Mouse (Mus musculus): Measurements from ENCODE around the gene Prpf19. TPM values are rescaled to one million over a fixed set of nuclear protein-coding genes. Genes with fewer than 3 reads are reported as not detected.

The Prpf19 gene
- total and polyA plus RNA-seq, 2 experiments: 95.5 to 184 TPM

- Histone ChIP-seq H3K27ac (replicated peaks; ENCODE audit: insufficient read depth, low read depth, low read length) (peak overlapping the region; percentile 20), H3K4me3 (ENCODE audit: insufficient read depth, low read depth, low read length) (peak overlapping the region; percentile 7; the same call in 1 of the 2 replicates), H3K4me1 (ENCODE audit: control insufficient read depth, insufficient read depth, low read length) (peaks cover 8% of the 10 kb centered on the region), H3K9ac (ENCODE audit: low read depth, low read length) (peak overlapping the region; percentile 17; the same call in 1 of the 2 replicates), H3K27me3 (ENCODE audit: control insufficient read depth, insufficient read depth, low read length) (no peaks in the 10 kb centered on the region), H3K36me3 (ENCODE audit: control insufficient read depth, insufficient read depth, low read length) (peaks cover 32% of the 10 kb centered on the region), H3K79me2 (ENCODE audit: control insufficient read depth, insufficient read depth, low read length) (peaks cover 4% of the 10 kb centered on the region; the same call in 1 of the 2 replicates)
- peak; percentile 71 for DNase-seq (ENCODE audit: extremely low read depth, low read depth, low spot score)
- WGBS: 12% methylated on average over 7 of the region's 7 CpGs
- TF ChIP-seq POLR2A (IDR thresholded peaks at IDR 0.05; ENCODE audit: extremely low read depth, insufficient read depth, low read length) (no peak), CTCF (IDR thresholded peaks at IDR 0.05; ENCODE audit: low read depth, low read length) (no peak)
Observed at GRCm38 (mm10) chr19:10896849-10897248, 1.8 kb downstream of the Prpf19 start.

- Histone ChIP-seq H3K36me3 (ENCODE audit: control insufficient read depth, insufficient read depth, low read length) (peaks cover 39% of the 10 kb centered on the region), H3K4me3 (ENCODE audit: insufficient read depth, low read depth, low read length) (no peak overlapping the region), H3K27me3 (ENCODE audit: control insufficient read depth, insufficient read depth, low read length) (no peaks in the 10 kb centered on the region), H3K4me1 (ENCODE audit: control insufficient read depth, insufficient read depth, low read length) (peaks cover 8% of the 10 kb centered on the region), H3K9ac (ENCODE audit: low read depth, low read length) (0 out of 2 replicates have a peak overlapping the region, but pooled peaks have one; percentile 17), H3K27ac (replicated peaks; ENCODE audit: insufficient read depth, low read depth, low read length) (peak overlapping the region; percentile 20), H3K79me2 (ENCODE audit: control insufficient read depth, insufficient read depth, low read length) (peaks cover 4% of the 10 kb centered on the region; the same call in 1 of the 2 replicates)
- WGBS: 63% methylated on average over 8 of the region's 8 CpGs
- DNase-seq (ENCODE audit: extremely low read depth, low read depth, low spot score): peak; percentile 45
- TF ChIP-seq POLR2A (IDR thresholded peaks at IDR 0.05; ENCODE audit: extremely low read depth, insufficient read depth, low read length): no peak
- no peak for TF ChIP-seq CTCF (IDR thresholded peaks at IDR 0.05; ENCODE audit: low read depth, low read length)
Observed at GRCm38 (mm10) chr19:10897491-10897890, 2.5 kb downstream of the Prpf19 start.

GRCm38 (mm10) chr19:10900315-10900714 is 5.3 kb downstream of the Prpf19 start:
- Histone ChIP-seq H3K79me2 (ENCODE audit: control insufficient read depth, insufficient read depth, low read length) (peaks cover 4% of the 10 kb centered on the region; the same call in 1 of the 2 replicates), H3K4me3 (ENCODE audit: insufficient read depth, low read depth, low read length) (no peak overlapping the region), H3K27ac (replicated peaks; ENCODE audit: insufficient read depth, low read depth, low read length) (no peak overlapping the region), H3K36me3 (ENCODE audit: control insufficient read depth, insufficient read depth, low read length) (peaks cover 60% of the 10 kb centered on the region), H3K9ac (ENCODE audit: low read depth, low read length) (no peak overlapping the region), H3K27me3 (ENCODE audit: control insufficient read depth, insufficient read depth, low read length) (no peaks in the 10 kb centered on the region), H3K4me1 (ENCODE audit: control insufficient read depth, insufficient read depth, low read length) (peaks cover 19% of the 10 kb centered on the region)
- 34% methylated on average over 6 of the region's 6 CpGs for WGBS
- DNase-seq (ENCODE audit: extremely low read depth, low read depth, low spot score): peak; percentile 39
- TF ChIP-seq CTCF (IDR thresholded peaks at IDR 0.05; ENCODE audit: low read depth, low read length) (no peak), POLR2A (IDR thresholded peaks at IDR 0.05; ENCODE audit: extremely low read depth, insufficient read depth, low read length) (no peak)

- Histone ChIP-seq H3K27me3 (ENCODE audit: control insufficient read depth, insufficient read depth, low read length) (no peaks in the 10 kb centered on the region), H3K9ac (ENCODE audit: low read depth, low read length) (no peak overlapping the region), H3K79me2 (ENCODE audit: control insufficient read depth, insufficient read depth, low read length) (peaks cover 4% of the 10 kb centered on the region; the same call in 1 of the 2 replicates), H3K4me1 (ENCODE audit: control insufficient read depth, insufficient read depth, low read length) (peaks cover 19% of the 10 kb centered on the region), H3K36me3 (ENCODE audit: control insufficient read depth, insufficient read depth, low read length) (peaks cover 62% of the 10 kb centered on the region), H3K27ac (replicated peaks; ENCODE audit: insufficient read depth, low read depth, low read length) (no peak overlapping the region), H3K4me3 (ENCODE audit: insufficient read depth, low read depth, low read length) (no peak overlapping the region)
- 33% methylated on average over 5 of the region's 5 CpGs for WGBS
- DNase-seq (ENCODE audit: extremely low read depth, low read depth, low spot score): peak; percentile 79
- no peak for TF ChIP-seq CTCF (IDR thresholded peaks at IDR 0.05; ENCODE audit: low read depth, low read length)
- no peak for TF ChIP-seq POLR2A (IDR thresholded peaks at IDR 0.05; ENCODE audit: extremely low read depth, insufficient read depth, low read length)
Observed at GRCm38 (mm10) chr19:10901046-10901445, 6.0 kb downstream of the Prpf19 start.

- Histone ChIP-seq H3K27me3 (ENCODE audit: control insufficient read depth, insufficient read depth, low read length) (no peaks in the 10 kb centered on the region), H3K4me3 (ENCODE audit: insufficient read depth, low read depth, low read length) (no peak overlapping the region), H3K9ac (ENCODE audit: low read depth, low read length) (0 out of 2 replicates have a peak overlapping the region, but pooled peaks have one; percentile 21), H3K36me3 (ENCODE audit: control insufficient read depth, insufficient read depth, low read length) (peaks cover 49% of the 10 kb centered on the region), H3K79me2 (ENCODE audit: control insufficient read depth, insufficient read depth, low read length) (no peaks in the 10 kb centered on the region), H3K27ac (replicated peaks; ENCODE audit: insufficient read depth, low read depth, low read length) (peak overlapping the region; percentile 42), H3K4me1 (ENCODE audit: control insufficient read depth, insufficient read depth, low read length) (peaks cover 11% of the 10 kb centered on the region)
- DNase-seq (ENCODE audit: extremely low read depth, low read depth, low spot score): peak; percentile 82
- 52% methylated on average over 5 of the region's 5 CpGs for WGBS
- TF ChIP-seq CTCF (IDR thresholded peaks at IDR 0.05; ENCODE audit: low read depth, low read length): no peak
- TF ChIP-seq POLR2A (IDR thresholded peaks at IDR 0.05; ENCODE audit: extremely low read depth, insufficient read depth, low read length): no peak
Observed at GRCm38 (mm10) chr19:10904512-10904911, 9.5 kb downstream of the Prpf19 start.

Data from liver, adult 2 months (tissue).